Mouse (Mus musculus): ENCODE results near the gene Rad51b.

Gene Rad51b

DNA sequence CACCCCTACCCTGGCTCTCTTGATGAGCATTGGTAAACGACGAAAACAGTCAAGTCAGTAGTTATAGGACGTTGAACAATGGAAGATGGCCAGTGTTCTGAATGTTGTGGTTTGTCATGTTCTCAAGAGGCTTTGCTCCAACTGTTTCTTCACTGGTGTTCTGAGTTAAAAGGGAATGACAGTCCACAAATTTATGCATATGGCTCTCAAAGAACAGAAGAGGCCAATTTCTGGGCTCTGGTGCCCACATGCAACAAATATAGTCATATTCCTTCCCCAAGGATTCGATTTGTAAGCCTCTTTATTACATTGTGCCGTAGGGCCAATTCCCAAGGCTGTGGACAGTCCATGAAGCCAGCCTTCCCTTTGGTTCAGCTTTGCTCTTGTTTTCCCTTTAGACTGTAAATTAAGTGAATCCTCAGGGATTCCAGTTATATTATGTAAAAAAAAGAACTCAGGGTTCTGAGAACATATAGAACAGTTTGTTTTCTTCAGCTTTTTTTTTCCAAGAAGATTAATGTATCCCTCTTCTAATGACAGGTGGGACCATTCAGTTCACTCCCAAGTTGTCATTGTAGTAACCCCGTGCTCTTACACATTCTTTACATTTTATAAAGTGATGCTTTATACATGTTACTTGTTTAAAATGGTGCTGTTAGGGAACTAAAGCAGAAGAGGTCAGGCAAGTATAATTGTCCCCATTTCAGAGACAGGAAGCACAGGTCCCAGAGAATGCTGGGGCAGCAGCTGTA, 287.6 kb downstream of the Rad51b start:
- Histone ChIP-seq H3K4me1 (replicated peaks; ENCODE audit: low read depth, low read length) (no peaks in the 10 kb centered on the region), H3K9me3 (ENCODE audit: low read length) (no peaks in the 10 kb centered on the region), H3K27me3 (ENCODE audit: insufficient read depth, low read length) (no peaks in the 10 kb centered on the region), H3K36me3 (ENCODE audit: insufficient read depth, low read length) (no peaks in the 10 kb centered on the region), H3K4me3 (replicated peaks; ENCODE audit: low read length) (no peak overlapping the region)
- TF ChIP-seq CTCF (conservative IDR thresholded peaks at IDR 0.05; ENCODE audit: low read length) (no peak), POU5F1 (IDR thresholded peaks at IDR 0.05; ENCODE audit: borderline replicate concordance, low read length) (no peak), NANOG (IDR thresholded peaks at IDR 0.05; ENCODE audit: borderline replicate concordance, low read length) (no peak)

- TF ChIP-seq NANOG (IDR thresholded peaks at IDR 0.05; ENCODE audit: borderline replicate concordance, low read length) (no peak), POU5F1 (IDR thresholded peaks at IDR 0.05; ENCODE audit: borderline replicate concordance, low read length) (no peak), CTCF (conservative IDR thresholded peaks at IDR 0.05; ENCODE audit: low read length) (no peak)
- Histone ChIP-seq H3K4me3 (replicated peaks; ENCODE audit: low read length) (no peak overlapping the region), H3K9me3 (ENCODE audit: low read length) (no peaks in the 10 kb centered on the region), H3K36me3 (ENCODE audit: insufficient read depth, low read length) (no peaks in the 10 kb centered on the region), H3K4me1 (replicated peaks; ENCODE audit: low read depth, low read length) (no peaks in the 10 kb centered on the region), H3K27me3 (ENCODE audit: insufficient read depth, low read length) (no peaks in the 10 kb centered on the region)
Measured at GRCm38 (mm10) chr12:79585336-79585735, 288.3 kb downstream of the Rad51b start.

DNA sequence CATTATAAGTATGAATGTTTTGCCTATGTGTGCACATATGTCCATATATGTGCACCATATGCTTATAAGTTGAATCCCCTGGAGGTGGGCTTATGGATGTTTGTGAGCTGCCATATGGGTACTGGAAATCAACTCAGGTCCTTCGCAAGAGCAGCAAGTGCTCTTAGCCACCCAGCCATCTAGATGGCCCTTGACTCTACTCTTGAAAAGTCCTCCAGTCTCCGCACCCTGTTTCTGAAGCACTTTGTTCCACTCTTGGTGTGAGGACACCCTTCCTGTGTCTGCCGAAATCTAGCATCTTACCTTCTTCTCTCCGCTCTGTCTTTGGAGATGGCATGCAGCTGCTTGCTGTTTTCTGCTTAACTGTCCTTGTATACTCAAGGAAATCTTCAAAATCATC, 291.7 kb downstream of the Rad51b start:
- no peaks in the 10 kb centered on the region for H3K36me3 ChIP-seq (ENCODE audit: insufficient read depth, low read length)
- no peak overlapping the region for H3K4me3 ChIP-seq (replicated peaks; ENCODE audit: low read length)
- no peaks in the 10 kb centered on the region for H3K9me3 ChIP-seq (ENCODE audit: low read length)
- TF ChIP-seq NANOG (IDR thresholded peaks at IDR 0.05; ENCODE audit: borderline replicate concordance, low read length) (no peak), POU5F1 (IDR thresholded peaks at IDR 0.05; ENCODE audit: borderline replicate concordance, low read length) (no peak), CTCF (conservative IDR thresholded peaks at IDR 0.05; ENCODE audit: low read length) (no peak)
- no peaks in the 10 kb centered on the region for H3K27me3 ChIP-seq (ENCODE audit: insufficient read depth, low read length)
- H3K4me1 ChIP-seq (replicated peaks; ENCODE audit: low read depth, low read length) = no peaks in the 10 kb centered on the region

DNA sequence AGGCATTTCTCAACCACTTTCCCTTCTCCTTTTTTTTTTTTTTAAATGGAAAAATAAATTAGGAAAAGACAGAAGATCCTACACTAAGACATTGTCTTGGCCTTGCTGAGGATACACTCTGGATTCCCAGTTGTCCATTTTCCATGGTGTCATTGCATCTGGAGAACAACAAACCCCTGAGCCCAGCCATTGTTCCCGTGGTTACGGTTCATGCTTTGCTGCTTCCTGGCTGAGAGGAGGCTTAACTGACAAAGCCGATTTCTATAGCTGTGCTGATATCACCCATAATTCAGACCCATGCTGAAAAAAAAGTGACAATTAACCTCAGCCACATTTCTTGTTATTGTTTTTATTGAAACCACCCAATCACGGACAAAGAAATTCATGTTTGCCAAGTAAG, 295.1 kb downstream of the Rad51b start:
- H3K36me3 ChIP-seq (ENCODE audit: insufficient read depth, low read length) = no peaks in the 10 kb centered on the region
- no peaks in the 10 kb centered on the region for H3K4me1 ChIP-seq (replicated peaks; ENCODE audit: low read depth, low read length)
- TF ChIP-seq NANOG (IDR thresholded peaks at IDR 0.05; ENCODE audit: borderline replicate concordance, low read length) = no peak
- TF ChIP-seq CTCF (conservative IDR thresholded peaks at IDR 0.05; ENCODE audit: low read length) = no peak
- no peak for TF ChIP-seq POU5F1 (IDR thresholded peaks at IDR 0.05; ENCODE audit: borderline replicate concordance, low read length)
- H3K27me3 ChIP-seq (ENCODE audit: insufficient read depth, low read length) = no peaks in the 10 kb centered on the region
- H3K9me3 ChIP-seq (ENCODE audit: low read length) = no peaks in the 10 kb centered on the region
- no peak overlapping the region for H3K4me3 ChIP-seq (replicated peaks; ENCODE audit: low read length)

- Histone ChIP-seq H3K9me3 (ENCODE audit: low read length) (no peaks in the 10 kb centered on the region), H3K27me3 (ENCODE audit: insufficient read depth, low read length) (no peaks in the 10 kb centered on the region), H3K4me1 (replicated peaks; ENCODE audit: low read depth, low read length) (no peaks in the 10 kb centered on the region), H3K36me3 (ENCODE audit: insufficient read depth, low read length) (no peaks in the 10 kb centered on the region), H3K4me3 (replicated peaks; ENCODE audit: low read length) (no peak overlapping the region)
- TF ChIP-seq CTCF (conservative IDR thresholded peaks at IDR 0.05; ENCODE audit: low read length) = no peak
- 0 out of 2 replicates have a peak, but pooled peaks have one; percentile 25 for TF ChIP-seq NANOG (IDR thresholded peaks at IDR 0.05; ENCODE audit: borderline replicate concordance, low read length)
- TF ChIP-seq POU5F1 (IDR thresholded peaks at IDR 0.05; ENCODE audit: borderline replicate concordance, low read length) = no peak
Measured at GRCm38 (mm10) chr12:79596842-79597241, 299.8 kb downstream of the Rad51b start.

DNA sequence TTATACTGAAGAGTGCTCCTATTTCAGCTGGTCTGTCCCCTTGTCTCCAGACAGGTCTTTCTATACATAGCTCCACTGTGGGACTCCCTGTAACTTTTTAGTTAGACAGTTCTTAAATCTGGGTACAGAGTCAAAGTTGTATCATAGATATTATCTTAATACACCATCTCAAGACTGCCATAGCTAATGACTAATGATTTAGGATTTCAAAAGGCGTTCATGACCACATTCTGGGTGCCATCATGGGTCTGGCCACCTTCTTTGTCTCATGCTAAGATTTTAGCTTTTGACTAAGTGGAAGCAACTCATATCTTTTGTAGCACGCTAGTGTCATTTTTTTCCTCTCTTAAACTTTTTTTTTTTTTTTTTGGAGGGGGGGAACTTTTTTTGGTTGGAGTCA, 300.3 kb downstream of the Rad51b start:
- Histone ChIP-seq H3K9me3 (ENCODE audit: low read length) (no peaks in the 10 kb centered on the region), H3K27me3 (ENCODE audit: insufficient read depth, low read length) (no peaks in the 10 kb centered on the region), H3K36me3 (ENCODE audit: insufficient read depth, low read length) (no peaks in the 10 kb centered on the region), H3K4me3 (replicated peaks; ENCODE audit: low read length) (no peak overlapping the region), H3K4me1 (replicated peaks; ENCODE audit: low read depth, low read length) (no peaks in the 10 kb centered on the region)
- TF ChIP-seq POU5F1 (IDR thresholded peaks at IDR 0.05; ENCODE audit: borderline replicate concordance, low read length) = no peak
- TF ChIP-seq CTCF (conservative IDR thresholded peaks at IDR 0.05; ENCODE audit: low read length) = no peak
- TF ChIP-seq NANOG (IDR thresholded peaks at IDR 0.05; ENCODE audit: borderline replicate concordance, low read length) = no peak

GRCm38 (mm10) chr12:79597786-79598185, 300.7 kb downstream of the Rad51b start:
- Histone ChIP-seq H3K9me3 (ENCODE audit: low read length) (no peaks in the 10 kb centered on the region), H3K4me1 (replicated peaks; ENCODE audit: low read depth, low read length) (no peaks in the 10 kb centered on the region), H3K27me3 (ENCODE audit: insufficient read depth, low read length) (no peaks in the 10 kb centered on the region), H3K36me3 (ENCODE audit: insufficient read depth, low read length) (no peaks in the 10 kb centered on the region), H3K4me3 (replicated peaks; ENCODE audit: low read length) (no peak overlapping the region)
- no peak for TF ChIP-seq CTCF (conservative IDR thresholded peaks at IDR 0.05; ENCODE audit: low read length)
- no peak for TF ChIP-seq NANOG (IDR thresholded peaks at IDR 0.05; ENCODE audit: borderline replicate concordance, low read length)
- TF ChIP-seq POU5F1 (IDR thresholded peaks at IDR 0.05; ENCODE audit: borderline replicate concordance, low read length) = no peak

DNA sequence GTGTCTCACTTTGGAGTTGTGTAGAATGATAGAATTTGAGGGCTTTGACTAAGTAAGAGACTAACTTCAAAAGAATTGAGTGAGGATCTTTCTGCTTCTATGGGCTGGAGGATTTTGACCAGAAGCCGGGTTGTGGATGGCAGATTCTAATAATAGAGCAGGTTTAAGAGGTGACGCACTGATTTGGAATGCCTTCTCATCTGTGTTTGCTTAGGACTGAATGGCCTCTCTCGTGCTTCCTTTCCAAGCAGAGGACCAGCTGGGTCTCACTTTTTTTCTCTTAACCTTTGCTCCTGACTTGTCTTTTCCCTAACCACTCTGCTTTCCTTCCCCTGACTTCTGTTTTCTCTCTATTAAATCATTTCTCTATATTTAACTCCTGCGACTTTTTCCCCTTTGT, 301.4 kb downstream of the Rad51b start:
- TF ChIP-seq POU5F1 (IDR thresholded peaks at IDR 0.05; ENCODE audit: borderline replicate concordance, low read length) = no peak
- TF ChIP-seq NANOG (IDR thresholded peaks at IDR 0.05; ENCODE audit: borderline replicate concordance, low read length) = no peak
- TF ChIP-seq CTCF (conservative IDR thresholded peaks at IDR 0.05; ENCODE audit: low read length) = no peak
- Histone ChIP-seq H3K4me1 (replicated peaks; ENCODE audit: low read depth, low read length) (no peaks in the 10 kb centered on the region), H3K27me3 (ENCODE audit: insufficient read depth, low read length) (no peaks in the 10 kb centered on the region), H3K36me3 (ENCODE audit: insufficient read depth, low read length) (no peaks in the 10 kb centered on the region), H3K4me3 (replicated peaks; ENCODE audit: low read length) (no peak overlapping the region), H3K9me3 (ENCODE audit: low read length) (no peaks in the 10 kb centered on the region)

DNA sequence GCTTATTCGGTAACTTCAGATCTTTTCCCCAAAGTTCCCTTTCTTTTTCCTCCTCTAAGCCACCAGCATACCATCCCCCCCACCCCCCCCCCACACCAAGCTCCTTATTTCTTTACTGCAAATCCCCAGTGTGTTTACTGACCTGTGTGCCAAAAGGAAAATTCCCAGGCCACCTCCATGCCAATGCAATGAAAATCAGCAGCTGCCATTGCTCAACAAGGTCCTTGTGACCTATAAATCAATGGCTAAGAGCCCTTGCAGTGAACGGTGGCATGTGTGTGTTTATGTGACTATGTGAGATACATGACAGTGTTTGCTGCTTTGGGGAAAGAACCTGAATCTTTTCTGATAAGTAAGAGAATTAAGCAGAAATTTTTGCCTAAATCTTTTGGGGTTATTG, 301.8 kb downstream of the Rad51b start:
- no peak for TF ChIP-seq NANOG (IDR thresholded peaks at IDR 0.05; ENCODE audit: borderline replicate concordance, low read length)
- no peak for TF ChIP-seq POU5F1 (IDR thresholded peaks at IDR 0.05; ENCODE audit: borderline replicate concordance, low read length)
- no peak for TF ChIP-seq CTCF (conservative IDR thresholded peaks at IDR 0.05; ENCODE audit: low read length)
- H3K36me3 ChIP-seq (ENCODE audit: insufficient read depth, low read length) = no peaks in the 10 kb centered on the region
- H3K4me1 ChIP-seq (replicated peaks; ENCODE audit: low read depth, low read length) = no peaks in the 10 kb centered on the region
- no peak overlapping the region for H3K4me3 ChIP-seq (replicated peaks; ENCODE audit: low read length)
- H3K27me3 ChIP-seq (ENCODE audit: insufficient read depth, low read length) = no peaks in the 10 kb centered on the region
- H3K9me3 ChIP-seq (ENCODE audit: low read length) = no peaks in the 10 kb centered on the region

Data from E14TG2a.4 (cell line).